Mouse (Mus musculus) embryonic fibroblast, embryonic 13.5 days (primary cell): ENCODE data around the gene Sp3.

Experiments used
- CTCF ChIP-seq: IDR thresholded peaks from 2 replicates; pipeline ENCODE4 v1.5.1; 2011; ENCODE audit warnings: mild to moderate bottlenecking, control low read depth, low read length, moderate library complexity, borderline replicate concordance; ENCODE audit not compliant: insufficient read depth
- POLR2A ChIP-seq: IDR thresholded peaks from 2 replicates; pipeline ENCODE4 v1.6.1; 2011; ENCODE audit warnings: low read depth, mild to moderate bottlenecking, control low read depth, low read length, moderate library complexity

GRCm38 (mm10) chr2:73028019-73028418, 47.8 kb upstream of the Sp3 start:
- no peak for TF ChIP-seq CTCF
- TF ChIP-seq POLR2A = no peak
